Mouse (Mus musculus): ENCODE results near the gene Cdk5rap3. TPM values are rescaled to one million over a fixed set of nuclear protein-coding genes. Genes with fewer than 3 reads are reported as not detected.
A peak's percentile ranks its signal among the peaks of the same experiment; 100 is the strongest.

Cdk5rap3 gene
- polyA plus RNA-seq, 1 experiment = 39.9 TPM

DNA sequence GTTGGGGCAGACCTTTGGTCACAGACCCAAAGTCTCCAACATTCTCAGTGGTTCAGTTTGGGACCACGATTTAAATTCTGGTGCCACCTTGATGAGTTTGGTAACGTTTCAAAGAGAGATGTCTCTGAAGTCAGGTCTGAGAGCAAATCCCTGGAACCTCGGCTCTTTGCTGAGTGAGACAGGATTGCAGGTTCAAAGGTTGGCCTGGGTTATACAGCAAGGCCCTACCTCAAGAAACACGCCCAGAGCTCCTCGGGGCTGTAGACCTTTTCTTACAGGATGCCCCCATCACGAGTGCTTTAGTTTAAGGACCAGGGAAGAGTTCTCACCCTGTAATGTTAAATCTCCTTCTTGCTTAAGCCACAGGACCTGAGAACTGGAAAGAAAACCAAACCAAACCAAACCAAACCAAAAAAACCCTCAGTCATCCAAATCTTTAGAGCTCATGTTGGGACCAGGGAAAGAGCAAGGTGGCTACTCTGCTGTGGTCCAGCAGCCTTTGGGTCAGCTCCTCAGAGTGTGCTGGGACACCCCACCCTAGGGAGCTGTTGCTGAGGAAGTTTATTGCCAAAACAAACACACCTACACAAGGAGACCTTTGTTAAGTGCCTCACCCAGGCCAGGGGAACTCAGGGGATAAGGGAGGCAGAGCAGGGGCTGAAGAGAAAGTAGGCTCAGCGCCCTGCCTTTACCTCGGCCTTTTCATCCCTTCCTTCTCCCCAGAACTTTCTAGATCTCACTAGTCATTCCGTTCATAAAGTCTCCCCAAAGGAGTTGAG is 19.8 kb upstream of the Cdk5rap3 start:
- no peak for DNase-seq (ENCODE audit: low read depth, low spot score)
- WGBS = 31% methylated on average over 9 of the region's 9 CpGs

DNA sequence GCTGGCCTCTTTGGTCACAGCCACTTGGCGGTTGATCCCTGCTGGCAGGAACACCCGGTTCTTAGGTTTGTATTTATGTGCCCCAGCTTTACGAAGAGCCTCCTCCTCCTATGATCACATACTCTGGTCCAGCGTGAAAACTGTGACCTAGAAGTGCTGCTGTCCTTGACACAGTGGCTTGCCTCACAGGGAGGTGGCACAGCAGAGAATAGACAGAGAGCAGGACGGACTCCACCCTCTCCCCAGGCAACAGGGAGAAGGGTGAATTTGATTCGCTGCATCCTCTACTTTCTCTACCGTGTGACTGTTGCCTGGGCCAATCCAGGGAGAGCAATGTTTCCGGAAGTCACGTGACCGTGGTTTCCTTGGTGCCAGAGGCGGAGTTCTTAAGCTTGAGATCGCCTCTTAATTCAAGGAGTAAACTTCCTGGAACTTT is 18.6 kb upstream of the Cdk5rap3 start:
- 12% methylated on average over 12 of the region's 12 CpGs for WGBS
- DNase-seq (ENCODE audit: low read depth, low spot score) = peak; percentile 97

DNA sequence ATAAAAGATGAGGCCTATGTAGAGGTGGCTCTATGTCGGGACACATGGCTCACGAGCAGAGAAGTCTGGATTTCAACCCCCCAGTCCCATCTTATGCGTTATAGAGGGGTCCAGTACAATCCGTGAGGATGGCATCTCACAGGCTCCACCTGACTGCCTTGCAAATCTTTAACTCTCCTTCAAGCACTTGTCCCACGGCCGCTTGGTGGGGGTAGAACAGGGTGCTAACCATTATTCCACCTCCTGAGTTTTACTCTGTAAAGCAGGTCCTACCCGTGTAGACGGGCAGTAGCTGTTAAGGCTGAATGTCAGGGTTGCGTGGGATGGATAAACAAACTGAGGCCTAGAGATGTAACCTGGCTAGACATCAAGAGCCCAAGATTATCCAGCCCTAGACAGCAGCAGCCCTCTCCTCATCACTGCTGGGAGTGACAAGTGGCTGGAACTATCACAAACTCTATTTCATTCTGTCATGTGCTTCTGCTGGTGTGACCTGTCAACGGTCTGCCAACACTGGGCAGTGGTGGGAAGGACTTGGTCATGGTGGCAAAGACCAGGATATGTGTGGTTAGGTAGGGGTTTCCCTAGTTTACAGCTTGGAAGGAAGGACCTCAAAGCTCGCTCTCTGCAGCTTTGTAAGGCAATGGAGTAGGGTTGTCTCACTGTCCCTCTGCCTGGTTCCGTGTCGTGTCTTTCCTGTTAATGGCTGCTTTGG is 17.4 kb upstream of the Cdk5rap3 start:
- no peak for DNase-seq (ENCODE audit: low read depth, low spot score)
- WGBS = 35% methylated on average over 13 of the region's 13 CpGs

DNA sequence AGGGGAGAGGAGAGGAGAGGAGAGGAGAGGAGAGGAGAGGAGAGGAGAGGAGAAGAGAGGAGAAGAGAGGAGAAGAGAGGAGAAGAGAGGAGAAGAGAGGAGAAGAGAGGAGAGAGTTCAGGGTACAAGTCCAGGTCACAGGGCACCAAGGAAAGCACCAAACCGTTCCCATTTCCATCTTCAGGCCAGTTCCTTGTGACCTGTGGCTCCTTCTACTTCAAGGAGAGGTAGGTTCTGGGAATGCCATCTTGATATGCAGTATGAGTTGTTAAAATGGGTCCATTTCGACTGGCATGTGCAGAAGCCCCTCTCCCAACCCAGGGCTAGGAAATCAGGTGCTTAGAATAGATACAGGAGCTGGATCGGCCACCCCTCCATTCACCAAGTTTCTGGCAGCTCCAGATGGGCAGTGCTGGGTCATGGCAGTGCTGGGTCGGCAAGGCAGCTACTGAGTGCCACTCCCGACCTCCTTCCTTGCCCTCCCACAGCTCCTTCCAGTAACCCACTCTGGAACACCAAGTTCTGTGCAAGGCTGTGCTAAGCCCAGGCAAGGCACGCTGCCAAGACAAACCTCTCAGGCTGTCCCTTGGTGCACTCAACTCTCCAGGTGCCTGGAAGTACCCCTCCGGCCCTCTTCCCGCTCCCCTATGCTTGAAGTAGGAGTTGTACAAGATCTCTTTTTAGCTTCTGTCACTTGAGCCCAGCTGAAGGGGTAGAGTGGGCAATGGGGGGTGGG is 15.2 kb upstream of the Cdk5rap3 start:
- no peak for DNase-seq (ENCODE audit: low read depth, low spot score)
- WGBS = 18% methylated on average over 8 of the region's 8 CpGs

DNA sequence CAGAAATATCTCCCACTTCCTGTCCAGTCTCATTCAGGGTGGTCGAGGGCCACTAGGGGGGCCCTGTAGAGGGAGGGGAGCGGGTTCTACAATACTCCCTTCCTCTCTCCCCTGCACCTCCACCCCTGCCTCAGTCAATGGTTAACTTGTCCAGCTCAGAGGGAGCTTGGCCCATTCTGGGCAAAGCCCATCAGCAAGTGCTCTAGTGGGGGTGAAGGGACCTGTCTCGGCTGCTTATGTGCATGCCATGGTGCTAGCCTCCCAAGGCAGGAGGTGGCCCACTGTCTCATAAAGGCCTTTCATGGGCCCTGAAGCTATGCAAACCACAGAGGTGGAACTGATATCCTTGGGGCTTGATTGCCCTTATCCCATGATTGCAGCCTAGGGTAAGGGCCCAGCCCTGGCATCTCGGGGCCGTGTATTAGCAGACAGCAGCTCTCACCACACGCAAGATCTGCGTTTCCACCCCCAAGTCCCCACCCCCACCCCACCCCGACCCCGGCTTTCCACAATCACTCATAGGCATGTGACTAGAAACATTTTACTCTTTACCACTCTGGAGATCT is 13.6 kb upstream of the Cdk5rap3 start:
- DNase-seq (ENCODE audit: low read depth, low spot score) = no peak
- WGBS = 29% methylated on average over 9 of the region's 9 CpGs

DNA sequence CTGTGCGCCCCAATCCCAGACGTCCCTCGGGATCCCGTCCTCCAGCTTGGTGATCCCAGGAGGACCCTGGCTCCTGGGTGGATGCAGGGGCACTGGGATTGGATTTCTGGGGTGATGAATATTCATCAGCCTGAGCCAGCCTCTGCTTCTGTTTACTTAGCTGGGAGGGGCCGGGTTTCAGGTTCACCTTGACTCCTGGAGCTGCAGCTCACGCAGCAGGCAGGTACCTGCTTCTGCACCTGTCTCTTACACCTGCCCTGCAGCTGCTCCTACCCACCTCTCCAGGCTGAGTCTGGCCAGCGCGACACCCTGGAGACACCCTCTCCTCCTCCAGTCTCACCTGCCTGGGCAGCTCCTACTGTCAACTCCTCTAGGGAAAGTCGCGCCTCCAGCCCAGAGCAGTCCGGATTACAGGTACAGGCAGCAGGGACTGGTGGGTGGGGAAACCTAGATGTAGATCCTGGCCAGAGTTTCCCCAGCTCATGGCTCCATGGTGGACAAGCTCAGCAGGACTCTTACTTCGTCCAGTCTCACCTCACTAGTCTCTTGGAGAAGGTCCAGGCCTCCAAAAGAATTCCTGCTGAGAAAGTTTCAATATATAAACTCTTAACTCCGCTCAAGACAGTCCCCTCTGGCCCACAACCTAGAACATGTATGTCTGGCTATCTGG is 12.9 kb upstream of the Cdk5rap3 start:
- 10% methylated on average over 13 of the region's 13 CpGs for WGBS
- DNase-seq (ENCODE audit: low read depth, low spot score) = no peak

DNA sequence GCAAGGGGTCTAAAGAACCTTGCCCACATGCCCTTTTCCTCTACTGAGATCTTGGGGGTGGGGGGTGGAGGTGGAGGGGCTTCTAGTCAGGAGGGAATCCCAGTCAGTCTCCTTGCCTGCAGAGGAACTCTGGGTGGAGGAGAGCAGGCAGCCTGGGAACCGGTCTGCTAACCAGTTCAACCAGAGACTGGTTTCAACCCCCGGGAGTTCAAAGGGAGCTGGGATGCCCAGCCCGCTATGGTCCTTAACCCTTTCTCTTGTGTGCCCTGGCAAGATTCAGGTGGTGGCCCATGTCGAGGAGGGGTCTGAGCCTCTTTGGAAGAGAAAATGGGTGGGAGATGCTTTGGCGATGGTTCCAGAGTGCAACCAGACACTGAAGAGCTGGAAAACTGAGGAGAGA is 12.4 kb upstream of the Cdk5rap3 start:
- DNase-seq (ENCODE audit: low read depth, low spot score) = no peak
- 10% methylated on average over 5 of the region's 5 CpGs for WGBS

DNA sequence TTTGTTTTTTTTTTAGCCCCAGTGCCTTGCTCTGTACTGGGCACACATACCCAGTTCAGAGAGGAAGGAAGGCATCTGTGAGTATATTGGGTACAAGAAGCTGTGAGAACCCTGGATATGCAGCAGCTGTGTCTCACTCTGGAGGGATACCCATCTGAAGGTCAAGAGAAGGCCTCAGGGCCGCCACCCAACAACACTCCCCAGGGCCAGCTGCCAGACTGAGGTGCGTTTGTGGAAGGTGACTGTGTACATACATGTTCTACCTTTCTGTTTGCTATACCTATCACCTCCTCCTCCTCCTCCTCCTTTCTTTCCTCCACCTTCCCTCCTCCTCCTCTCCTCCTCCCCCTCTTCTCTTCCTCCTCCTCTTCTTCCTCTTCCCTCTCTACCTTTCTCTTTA is 11.8 kb upstream of the Cdk5rap3 start, which contains the start of gene Prr15l:
Gene Prr15l (plus strand): TSS at position 17 of the 400 bp plus-strand sequence.
- no peak for DNase-seq (ENCODE audit: low read depth, low spot score)
- 26% methylated on average over 2 of the region's 2 CpGs for WGBS

DNA sequence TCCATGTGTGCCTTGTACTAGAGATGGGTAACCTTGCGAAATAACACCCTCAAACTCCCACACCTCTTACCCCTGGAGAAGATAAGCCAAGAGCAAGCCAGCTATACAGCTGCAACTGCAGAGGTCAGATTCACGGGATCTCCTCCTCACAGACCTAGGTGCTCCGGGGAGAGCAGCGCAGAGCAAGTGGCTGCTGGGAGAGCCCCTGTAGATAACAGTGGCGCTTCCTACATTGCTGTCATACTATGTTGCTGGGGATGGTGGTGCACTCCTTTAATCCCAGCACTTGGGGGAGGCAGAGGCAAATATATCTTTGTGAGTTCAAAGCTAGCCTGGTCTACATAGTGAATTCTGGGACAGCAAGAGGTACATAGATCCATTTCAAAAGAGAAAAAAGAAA is 10.3 kb upstream of the Cdk5rap3 start:
- WGBS = 82% methylated on average over 5 of the region's 5 CpGs
- no peak for DNase-seq (ENCODE audit: low read depth, low spot score)

DNA sequence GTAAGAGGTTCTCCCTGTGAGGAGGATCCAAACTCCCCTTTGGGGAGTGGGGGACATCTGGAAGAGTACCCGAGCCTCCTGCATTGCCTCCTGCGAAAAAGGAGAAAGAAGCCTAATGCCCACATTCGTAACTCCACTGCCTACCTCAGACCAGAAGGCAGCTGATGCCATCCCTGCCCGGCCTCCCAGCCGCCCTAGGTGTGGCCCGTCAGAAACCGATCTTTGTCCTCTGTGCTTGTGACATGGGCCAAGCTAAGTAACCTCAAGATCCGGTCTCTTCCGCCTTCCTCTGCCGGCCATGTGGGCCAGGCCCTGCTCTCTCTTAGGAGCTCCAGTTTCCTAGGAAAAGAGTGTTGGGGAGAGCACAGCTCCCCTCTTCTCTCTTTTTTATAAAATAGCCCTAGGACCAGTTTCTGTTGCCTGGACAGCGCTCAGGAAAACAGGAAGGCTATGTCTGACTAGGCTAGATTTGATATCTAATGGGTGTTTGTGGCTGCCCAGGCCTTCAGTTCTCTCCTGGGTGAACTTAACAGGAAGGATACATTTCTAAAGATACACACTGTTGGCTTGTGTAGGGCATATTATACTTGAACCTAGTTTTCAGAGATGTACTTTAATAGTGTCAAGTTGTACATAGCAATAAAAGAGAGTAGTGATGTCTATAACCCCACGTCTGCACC is 9.3 kb upstream of the Cdk5rap3 start:
- WGBS = 39% methylated on average over 12 of the region's 12 CpGs
- DNase-seq (ENCODE audit: low read depth, low spot score) = no peak

DNA sequence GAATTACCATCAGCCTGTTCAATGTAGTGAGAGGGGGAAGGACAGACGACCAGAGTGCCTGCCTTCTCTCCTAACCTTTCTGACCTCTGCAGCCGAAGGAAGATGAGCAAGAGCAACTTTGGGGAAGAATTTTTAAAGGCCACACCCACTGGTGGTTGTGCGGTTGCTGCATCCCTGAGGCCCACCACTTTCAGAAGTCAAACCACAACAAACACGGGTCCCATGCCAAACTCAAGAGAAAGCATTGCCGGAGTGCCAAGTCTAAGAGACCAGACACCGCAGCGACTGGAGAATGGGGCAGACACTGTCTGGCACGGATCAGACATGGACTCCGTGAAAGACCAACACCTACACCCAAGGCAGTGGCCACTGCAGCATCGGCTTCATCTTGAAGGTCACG is 8.6 kb upstream of the Cdk5rap3 start:
- no peak for DNase-seq (ENCODE audit: low read depth, low spot score)
- WGBS = 58% methylated on average over 11 of the region's 11 CpGs

DNA sequence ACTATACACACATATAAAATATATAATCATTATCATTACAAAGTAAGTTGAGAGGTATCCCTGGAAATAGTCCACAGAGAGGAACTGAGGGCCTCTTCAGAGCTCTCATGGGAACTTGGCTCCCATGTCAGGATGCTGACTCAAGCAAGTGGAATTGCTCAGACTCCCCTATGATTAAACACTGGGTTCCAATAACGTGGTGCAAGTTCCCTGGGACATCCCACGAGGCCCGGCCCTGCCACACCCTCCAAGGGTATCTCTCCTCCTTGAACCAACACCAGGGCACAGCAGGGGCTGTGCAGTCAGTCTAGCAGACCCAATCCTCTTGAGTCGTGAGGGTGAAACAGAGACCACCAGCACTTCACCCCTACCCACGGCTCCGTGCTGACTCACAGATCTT is 2.7 kb upstream of the Cdk5rap3 start:
- 20% methylated on average over 6 of the region's 6 CpGs for WGBS
- no peak for DNase-seq (ENCODE audit: low read depth, low spot score)

DNA sequence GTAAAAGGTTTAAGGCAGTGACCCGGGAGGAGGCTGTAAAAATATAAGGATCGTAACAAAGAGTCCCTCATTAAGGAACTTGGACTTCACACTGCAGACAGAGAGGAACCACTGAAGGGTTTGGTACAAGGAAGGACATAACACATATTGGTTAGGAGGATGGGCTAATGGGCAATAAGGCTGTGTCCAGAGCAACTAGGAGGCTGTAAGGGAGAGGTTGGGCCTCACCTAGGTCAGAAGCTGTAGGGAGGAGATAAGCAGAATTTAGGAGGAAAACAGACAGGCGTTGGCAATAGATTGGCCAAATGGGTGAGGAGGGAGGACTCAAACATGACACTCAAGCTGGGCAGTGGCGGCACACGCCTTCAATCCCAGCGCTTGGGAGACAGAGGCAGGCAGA is 1.1 kb upstream of the Cdk5rap3 start:
- 40% methylated on average over 6 of the region's 6 CpGs for WGBS
- DNase-seq (ENCODE audit: low read depth, low spot score) = no peak

DNA sequence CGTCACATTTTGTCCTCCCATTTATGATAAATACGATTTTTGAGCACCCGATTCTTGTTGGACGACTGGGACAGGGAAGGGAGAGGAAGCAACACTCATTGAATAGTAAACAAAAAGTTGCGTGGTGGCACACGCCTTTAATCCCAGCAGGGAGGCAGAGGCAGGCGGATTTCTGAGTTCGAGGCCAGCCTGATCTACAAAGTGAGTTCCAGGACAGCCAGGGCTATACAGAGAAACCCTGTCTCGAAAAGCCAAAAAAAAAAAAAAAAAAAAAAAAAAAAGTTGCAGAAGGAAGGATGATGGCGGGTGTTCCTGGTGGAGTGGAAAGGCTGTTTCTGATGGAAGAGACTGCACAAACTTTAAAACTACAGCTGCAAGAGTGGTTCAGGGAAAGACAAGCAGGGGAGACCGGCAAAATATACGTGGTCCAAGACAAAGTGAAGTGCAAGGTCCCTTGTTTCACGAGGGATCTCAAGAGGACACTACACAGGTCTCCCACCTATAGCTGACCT is 645 bp upstream of the Cdk5rap3 start:
- no peak for DNase-seq (ENCODE audit: low read depth, low spot score)
- WGBS = 8% methylated on average over 13 of the region's 13 CpGs

DNA sequence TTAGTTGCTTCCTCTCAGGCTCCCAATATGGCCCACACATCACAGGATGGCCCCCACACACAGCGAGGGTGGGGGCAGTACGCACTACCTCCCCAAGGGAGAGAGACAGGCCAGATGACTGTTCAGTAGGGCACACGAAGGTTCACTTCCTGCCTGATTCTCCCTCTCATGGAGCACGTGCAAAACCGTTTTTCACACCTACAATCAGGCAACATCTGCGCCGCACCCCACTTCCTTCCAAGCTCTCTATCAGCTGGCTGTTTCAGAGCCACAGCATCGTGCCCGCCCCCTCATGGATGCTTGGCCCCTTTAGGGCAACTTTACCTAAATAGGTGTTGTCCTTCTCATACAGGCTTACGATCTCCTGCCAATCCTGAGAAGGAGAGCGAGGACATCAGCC is 3.6 kb downstream of the Cdk5rap3 start:
- DNase-seq (ENCODE audit: low read depth, low spot score) = no peak
- WGBS = 79% methylated on average over 11 of the region's 11 CpGs

DNA sequence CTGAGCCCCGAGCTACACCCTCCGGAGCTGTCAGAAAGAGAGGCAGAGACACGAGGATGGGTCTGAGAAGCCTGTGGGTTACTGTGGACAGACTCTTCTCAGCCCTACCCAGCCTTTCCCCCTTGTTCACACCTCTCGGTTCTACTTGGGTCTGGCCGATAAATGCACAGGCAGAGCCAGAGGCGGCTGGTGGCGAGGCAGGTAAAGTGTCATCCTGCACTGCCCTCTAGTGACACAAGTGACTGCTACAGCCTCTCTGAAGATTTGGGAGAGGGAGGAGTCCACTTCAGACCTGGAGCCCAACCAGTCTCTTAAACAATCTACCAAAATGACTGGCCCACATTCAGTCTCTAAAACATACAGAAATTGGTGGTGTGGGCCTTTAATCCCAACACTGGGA is 6.3 kb downstream of the Cdk5rap3 start:
- no peak for DNase-seq (ENCODE audit: low read depth, low spot score)
- WGBS = 30% methylated on average over 7 of the region's 7 CpGs

DNA sequence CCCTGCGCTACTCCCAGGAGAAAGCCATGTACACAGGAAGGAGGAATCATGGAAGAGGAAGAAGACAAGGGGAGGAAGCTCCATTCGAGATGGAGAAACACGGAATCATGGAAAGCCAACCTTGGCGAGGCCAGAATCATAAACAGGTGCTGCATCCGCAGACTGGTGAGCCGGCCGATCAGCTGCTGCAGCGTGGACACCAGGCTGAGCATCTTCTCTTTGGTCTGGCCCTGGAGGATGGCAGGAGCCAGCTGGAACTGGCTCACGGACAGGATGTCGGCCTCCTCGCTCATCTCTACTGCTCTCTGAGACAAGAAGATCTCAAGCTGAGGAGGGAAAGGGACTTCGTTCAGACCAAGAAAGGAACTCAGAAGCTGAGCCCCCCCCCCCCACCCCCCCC is 7.7 kb downstream of the Cdk5rap3 start:
- 96% methylated on average over 12 of the region's 12 CpGs for WGBS
- DNase-seq (ENCODE audit: low read depth, low spot score) = no peak

DNA sequence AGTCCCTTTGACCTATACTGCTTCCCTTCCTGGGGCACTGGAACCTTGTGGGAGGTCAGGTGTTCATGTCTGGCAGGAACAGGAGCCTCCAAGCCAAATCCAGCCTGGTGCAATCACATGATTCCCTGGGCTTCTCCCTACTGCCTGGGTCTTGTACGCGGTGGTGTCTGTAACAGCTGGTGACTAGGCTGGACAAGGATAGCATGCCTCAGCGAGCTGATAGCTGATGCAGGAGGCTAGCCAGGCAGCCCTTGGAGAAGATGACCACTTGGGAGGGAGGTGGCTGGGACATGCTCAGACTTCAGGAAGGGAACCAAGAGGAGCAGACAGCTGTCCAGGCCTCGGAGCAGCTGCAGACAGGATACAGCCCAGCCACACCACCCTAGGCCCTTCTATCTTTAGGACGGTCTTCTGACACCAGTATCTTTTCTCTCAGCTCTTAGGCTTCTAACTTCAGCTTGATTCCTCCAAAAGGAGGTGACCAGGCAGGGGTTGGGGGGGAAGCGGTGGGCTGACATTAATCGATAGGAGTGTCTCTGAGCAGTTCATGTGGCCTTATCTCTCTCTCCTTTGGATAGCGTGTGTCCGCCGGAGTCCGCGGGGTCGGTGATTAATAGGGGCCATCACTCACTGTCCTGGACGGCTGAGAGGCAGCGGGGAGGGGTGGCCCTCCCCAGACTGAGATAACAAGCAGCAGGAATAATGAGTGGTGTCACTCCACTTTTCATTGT is 9.7 kb downstream of the Cdk5rap3 start:
- DNase-seq (ENCODE audit: low read depth, low spot score) = no peak
- 76% methylated on average over 15 of the region's 15 CpGs for WGBS

Data from large intestine, adult 2 months (tissue).